Mouse (Mus musculus) limb, embryonic 14.5 days (tissue): Measurements from ENCODE around the gene Urm1. TPM values are rescaled to one million over a fixed set of nuclear protein-coding genes. Genes with fewer than 3 reads are reported as not detected.

ENCODE experiments used
- ATAC-seq: fragments of 200-750 bp; cut with Nextera tagmentation; 2 replicates; pipeline ENCODE4 v1.8.0; 2017; ENCODE audit warnings: low read depth, moderate number of reproducible peaks, moderate TSS enrichment; ENCODE audit not compliant: low FRiP score
- DNase-seq: peaks from one replicate; pipeline ENCODE4 v3.0.0-alpha.2; 2015; ENCODE audit warnings: low spot score
- H3K27ac ChIP-seq: fragments of 300-500 bp; sonication (generic); replicated peaks from 2 replicates; pipeline ENCODE4 v1.5.1; 2014; ENCODE audit warnings: low read depth, mild to moderate bottlenecking, low read length, moderate library complexity, mixed read lengths
- H3K27me3 ChIP-seq: fragments of 300-500 bp; sonication (generic); 2 replicates; pipeline ENCODE4 v1.6.1; 2014; ENCODE audit warnings: low read length, mixed read lengths; ENCODE audit not compliant: control insufficient read depth, insufficient read depth
- H3K36me3 ChIP-seq: fragments of 300-500 bp; sonication (generic); 2 replicates; pipeline ENCODE4 v1.6.1; 2014; ENCODE audit warnings: mild to moderate bottlenecking, low read length, moderate library complexity, mixed read lengths; ENCODE audit not compliant: control insufficient read depth, insufficient read depth
- H3K4me1 ChIP-seq: fragments of 300-500 bp; sonication (generic); 2 replicates; pipeline ENCODE4 v1.6.1; 2014; ENCODE audit warnings: antibody characterized with exemption, low read length, mixed read lengths; ENCODE audit not compliant: control insufficient read depth, insufficient read depth
- H3K4me2 ChIP-seq: fragments of 300-500 bp; sonication (generic); replicated peaks from 2 replicates; pipeline ENCODE4 v1.6.1; 2014; ENCODE audit warnings: low read depth, mild to moderate bottlenecking, low read length, moderate library complexity; ENCODE audit not compliant: severe bottlenecking
- H3K4me3 ChIP-seq: fragments of 300-500 bp; sonication (generic); replicated peaks from 2 replicates; pipeline ENCODE4 v1.5.1; 2014; ENCODE audit warnings: low read length
- H3K9ac ChIP-seq: fragments of 300-500 bp; sonication (generic); 2 replicates; pipeline ENCODE4 v1.6.1; 2014; ENCODE audit warnings: mild to moderate bottlenecking, low read depth, low read length, moderate library complexity; ENCODE audit not compliant: severe bottlenecking
- H3K9me3 ChIP-seq: fragments of 300-500 bp; sonication (generic); 2 replicates; pipeline ENCODE4 v1.6.1; 2016; ENCODE audit warnings: low read length; ENCODE audit not compliant: control insufficient read depth
- POLR2A ChIP-seq: fragments of 200-500 bp; IDR thresholded peaks from 2 replicates; pipeline ENCODE4 v1.8.0; 2012; ENCODE audit warnings: inconsistent platforms, mild to moderate bottlenecking, moderate library complexity, borderline replicate concordance; ENCODE audit not compliant: insufficient read depth, insufficient read length; ENCODE audit errors: extremely low read depth
- WGBS: fragments of 180-500 bp; shearing (Covaris S2); extraction: QIAGEN DNeasy Blood & Tissue Kit; methylation state at CpG from one replicate; pipeline ENCODE4 v1.1.7; 2014; 5-methylcytosine and 5-hydroxymethylcytosine counted together
- polyA plus RNA-seq, 2 experiments: library from polyadenylated mRNA; depleted of rRNA in 1 of 2; stranded (reverse) in 1 of 2; unstranded in 1 of 2; fragments of >200 nt; fragmentation: Nextera tagmentation in 1 of 2; extraction: Ambion mirVana in 1 of 2; gene quantifications; 2 replicates each; pipeline versions ENCODE4 v1.2.1 to v1.2.3; 2012 to 2014

Gene Urm1
- polyA plus RNA-seq, 2 experiments = 26.3 to 68.3 TPM

DNA sequence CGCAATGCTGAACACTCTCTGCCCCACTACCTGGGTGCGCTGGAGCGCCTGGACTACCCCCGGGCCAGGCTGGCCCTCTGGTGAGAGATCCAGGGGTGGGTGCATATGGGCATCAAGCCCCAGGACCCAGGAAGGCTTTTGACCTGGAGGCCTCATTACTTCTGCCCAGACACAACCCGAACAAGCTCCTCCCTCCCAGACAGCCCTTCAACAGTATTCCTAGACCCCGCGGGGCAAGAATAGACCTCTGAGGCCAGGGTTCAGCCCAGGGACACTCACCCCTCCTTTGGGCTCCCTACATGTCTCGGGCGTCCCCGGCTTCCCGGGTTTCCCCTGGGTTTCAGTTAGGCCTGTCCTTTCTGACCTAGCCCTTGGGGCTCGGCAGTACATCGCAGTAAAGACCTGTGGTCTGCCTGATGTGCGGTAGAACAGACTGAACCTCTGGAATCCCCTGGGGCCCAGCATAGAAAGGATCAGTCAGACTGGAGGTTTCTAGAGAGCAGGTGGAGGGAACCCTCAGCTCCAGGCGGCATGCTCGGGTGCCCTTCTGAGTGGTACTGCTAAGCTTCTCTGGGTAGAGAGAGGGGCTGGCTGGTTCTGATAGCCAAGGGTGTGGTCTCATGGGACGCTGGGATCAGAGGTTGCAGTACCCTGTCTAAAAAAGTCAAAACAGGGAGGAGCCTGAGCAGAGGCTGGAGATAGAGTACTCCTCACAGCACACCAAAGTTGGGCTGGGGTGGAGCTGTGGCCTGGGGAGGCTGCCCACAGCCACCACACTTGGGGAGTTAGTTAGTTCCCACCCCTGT lies 50.0 kb downstream of the Urm1 start:
- Histone ChIP-seq H3K4me1 (peaks cover 10% of the 10 kb centered on the region), H3K27ac (peak overlapping the region; percentile 65; the same call in 1 of the 2 replicates), H3K9ac (peak overlapping the region; percentile 64), H3K4me3 (peak overlapping the region; percentile 56), H3K9me3 (no peaks in the 10 kb centered on the region), H3K36me3 (peaks cover 11% of the 10 kb centered on the region), H3K4me2 (peak overlapping the region; percentile 93), H3K27me3 (no peaks in the 10 kb centered on the region)
- ATAC-seq = peak; percentile 18
- 6% methylated on average over 17 of the region's 17 CpGs for WGBS
- DNase-seq = no peak
- TF ChIP-seq POLR2A = no peak

DNA sequence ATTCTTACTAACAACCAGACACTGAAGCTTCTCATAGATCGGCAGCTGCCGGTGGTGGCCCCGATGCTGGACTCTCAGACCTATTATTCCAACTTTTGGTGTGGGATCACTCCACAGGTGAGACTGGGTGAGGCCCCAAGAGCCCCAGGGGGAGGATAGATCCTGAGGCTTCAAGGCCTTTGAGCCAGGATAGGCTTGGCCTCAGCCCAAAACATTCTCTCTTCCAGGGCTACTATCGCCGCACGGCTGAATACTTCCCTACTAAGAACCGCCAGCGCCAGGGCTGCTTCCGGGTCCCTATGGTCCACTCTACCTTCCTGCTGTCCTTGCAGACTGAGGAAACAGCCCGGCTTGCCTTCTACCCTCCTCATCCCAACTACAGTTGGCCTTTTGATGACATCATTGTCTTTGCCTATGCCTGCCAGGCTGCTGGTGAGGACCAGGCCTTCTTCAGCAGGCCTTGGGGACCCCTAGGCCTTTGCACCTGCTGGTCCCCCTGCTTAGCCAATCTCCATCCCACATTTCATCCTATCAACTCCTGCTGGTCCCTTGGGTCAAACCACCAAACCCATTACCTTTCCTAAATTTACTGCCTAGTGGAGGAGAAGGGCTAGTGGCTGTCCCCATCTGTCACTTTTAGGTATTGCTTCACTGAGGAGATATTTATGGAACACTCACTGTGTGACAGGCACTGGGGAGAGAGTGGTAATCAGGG lies 52.9 kb downstream of the Urm1 start:
- H3K27me3 ChIP-seq = no peaks in the 10 kb centered on the region
- no peak for DNase-seq
- H3K9me3 ChIP-seq = no peaks in the 10 kb centered on the region
- no peak for TF ChIP-seq POLR2A
- H3K9ac ChIP-seq = no peak overlapping the region
- H3K4me3 ChIP-seq = no peak overlapping the region
- H3K4me1 ChIP-seq = peaks cover 10% of the 10 kb centered on the region
- no peak for ATAC-seq
- H3K4me2 ChIP-seq = no peak overlapping the region
- H3K36me3 ChIP-seq = peaks cover 20% of the 10 kb centered on the region
- H3K27ac ChIP-seq = no peak overlapping the region
- 95% methylated on average over 10 of the region's 10 CpGs for WGBS

DNA sequence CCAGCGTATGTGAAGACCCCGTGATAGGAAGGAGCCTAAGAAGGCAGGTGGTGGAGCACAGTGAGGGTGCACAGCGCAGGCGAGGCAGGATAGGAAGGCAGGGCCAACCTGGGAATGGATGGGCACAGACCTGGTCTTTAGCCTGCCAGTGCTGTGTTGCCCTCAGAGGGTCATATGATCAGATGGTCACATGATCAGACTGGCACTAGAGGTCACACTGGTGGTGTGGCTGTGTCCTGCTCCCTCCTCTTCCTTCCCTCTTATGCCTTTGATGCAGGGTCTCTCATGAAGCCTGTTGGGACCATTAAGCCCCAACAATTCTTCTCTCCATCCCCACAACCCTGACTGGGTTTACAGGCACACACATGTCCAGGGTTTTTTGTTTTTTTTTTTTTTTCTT lies 53.9 kb downstream of the Urm1 start:
- Histone ChIP-seq H3K36me3 (peaks cover 20% of the 10 kb centered on the region), H3K9me3 (no peaks in the 10 kb centered on the region), H3K27me3 (no peaks in the 10 kb centered on the region), H3K4me3 (no peak overlapping the region), H3K27ac (no peak overlapping the region), H3K4me2 (no peak overlapping the region), H3K4me1 (peaks cover 10% of the 10 kb centered on the region), H3K9ac (no peak overlapping the region)
- ATAC-seq (no peak), DNase-seq (no peak)
- 86% methylated on average over 4 of the region's 4 CpGs for WGBS
- no peak for TF ChIP-seq POLR2A

DNA sequence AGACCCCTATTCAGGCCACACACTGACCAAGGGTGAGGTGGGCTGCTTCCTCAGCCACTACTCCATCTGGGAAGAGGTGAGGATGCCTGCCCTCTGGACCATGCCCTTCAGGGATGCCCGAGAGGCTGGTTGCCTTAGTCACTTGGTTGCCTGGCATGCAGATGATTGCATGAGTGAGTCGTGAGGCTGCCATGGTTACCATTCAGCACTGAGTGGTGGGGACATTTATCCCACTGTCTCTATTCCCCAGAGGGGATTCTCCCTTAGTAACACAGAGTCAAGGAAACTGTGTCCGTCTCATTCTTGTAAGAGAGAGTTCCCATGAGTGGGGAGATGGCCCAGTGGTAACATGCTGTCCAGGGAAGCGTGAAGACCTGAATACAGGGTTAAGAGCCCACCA lies 58.2 kb downstream of the Urm1 start:
- H3K4me1 ChIP-seq = no peaks in the 10 kb centered on the region
- H3K4me3 ChIP-seq = no peak overlapping the region
- no peak for ATAC-seq
- H3K27me3 ChIP-seq = no peaks in the 10 kb centered on the region
- H3K4me2 ChIP-seq = no peak overlapping the region
- no peak overlapping the region for H3K27ac ChIP-seq
- H3K9ac ChIP-seq = no peak overlapping the region
- no peak for DNase-seq
- peaks cover 18% of the 10 kb centered on the region for H3K36me3 ChIP-seq
- no peak for TF ChIP-seq POLR2A
- no peaks in the 10 kb centered on the region for H3K9me3 ChIP-seq
- WGBS = 75% methylated on average over 4 of the region's 4 CpGs

DNA sequence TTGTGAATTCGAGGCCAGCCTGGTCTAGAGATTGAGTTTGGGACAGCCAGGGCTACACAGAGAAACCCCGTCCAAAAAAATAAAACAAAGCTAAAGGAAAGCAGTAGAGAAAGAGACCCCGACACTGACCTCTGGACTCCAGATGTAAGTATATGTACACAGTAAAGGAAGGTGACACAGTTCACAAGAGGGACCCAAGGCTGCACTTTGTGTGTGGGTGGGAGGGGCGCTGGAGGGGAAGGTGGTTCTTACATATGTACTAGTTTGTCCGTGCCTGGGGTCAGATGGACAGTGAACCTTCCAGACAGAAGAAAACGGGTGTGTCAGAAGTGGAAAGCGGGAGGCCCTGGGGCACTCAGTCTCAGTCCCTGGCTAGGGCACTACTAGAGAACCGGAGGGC lies 59.3 kb downstream of the Urm1 start:
- no peaks in the 10 kb centered on the region for H3K27me3 ChIP-seq
- no peaks in the 10 kb centered on the region for H3K9me3 ChIP-seq
- H3K36me3 ChIP-seq = peaks cover 16% of the 10 kb centered on the region
- H3K4me3 ChIP-seq = no peak overlapping the region
- no peak overlapping the region for H3K4me2 ChIP-seq
- H3K9ac ChIP-seq = no peak overlapping the region
- DNase-seq (no peak), ATAC-seq (no peak)
- no peaks in the 10 kb centered on the region for H3K4me1 ChIP-seq
- no peak for TF ChIP-seq POLR2A
- H3K27ac ChIP-seq = no peak overlapping the region
- 65% methylated on average over 8 of the region's 8 CpGs for WGBS
